Mouse (Mus musculus) frontal cortex, adult (tissue): ENCODE results near the gene Tjp1.
A peak's percentile ranks its signal among the peaks of the same experiment; 100 is the strongest.

Source experiments
- ATAC-seq: cut with Nextera tagmentation; 2 replicates; pipeline ENCODE4 v1.9.2; 2017; ENCODE audit warnings: mild to moderate bottlenecking, moderate library complexity, mixed read lengths; ENCODE audit not compliant: low TSS enrichment

The Tjp1 gene

GRCm38 (mm10) chr7:65489195-65489594 is 38.4 kb downstream of the Tjp1 start:
- ATAC-seq = no peak

GRCm38 (mm10) chr7:65486259-65486681 is 41.3 kb downstream of the Tjp1 start:
- no peak for ATAC-seq

- ATAC-seq = no peak
Observed at GRCm38 (mm10) chr7:65484170-65484778, 43.3 kb downstream of the Tjp1 start.

GRCm38 (mm10) chr7:65482216-65482615 is 45.4 kb downstream of the Tjp1 start:
- no peak for ATAC-seq

GRCm38 (mm10) chr7:65472048-65472447 is 55.5 kb downstream of the Tjp1 start:
- no peak for ATAC-seq

- peak; percentile 50; the same call in 1 of the 2 replicates for ATAC-seq
Observed at GRCm38 (mm10) chr7:65471406-65471805, 56.2 kb downstream of the Tjp1 start.

- peak; percentile 33; the same call in 1 of the 2 replicates for ATAC-seq
Observed at GRCm38 (mm10) chr7:65470214-65470613, 57.4 kb downstream of the Tjp1 start.

- ATAC-seq = peak; percentile 36; the same call in 1 of the 2 replicates
Observed at GRCm38 (mm10) chr7:65469666-65470065, 57.9 kb downstream of the Tjp1 start.

- no peak for ATAC-seq
Observed at GRCm38 (mm10) chr7:65468191-65468590, 59.4 kb downstream of the Tjp1 start.

- no peak for ATAC-seq
Observed at GRCm38 (mm10) chr7:65467306-65468021, 60.1 kb downstream of the Tjp1 start.

- no peak for ATAC-seq
Observed at GRCm38 (mm10) chr7:65466137-65466536, 61.4 kb downstream of the Tjp1 start.

- no peak for ATAC-seq
Observed at GRCm38 (mm10) chr7:65464518-65465037, 63.0 kb downstream of the Tjp1 start.

GRCm38 (mm10) chr7:65463438-65463837 is 64.1 kb downstream of the Tjp1 start:
- ATAC-seq = no peak

GRCm38 (mm10) chr7:65461412-65461811 is 66.2 kb downstream of the Tjp1 start:
- no peak for ATAC-seq

GRCm38 (mm10) chr7:65460196-65460595 is 67.4 kb downstream of the Tjp1 start:
- no peak for ATAC-seq

GRCm38 (mm10) chr7:65456031-65456430 is 71.5 kb downstream of the Tjp1 start:
- ATAC-seq = no peak

- no peak for ATAC-seq
Observed at GRCm38 (mm10) chr7:65455208-65455607, 72.4 kb downstream of the Tjp1 start.

GRCm38 (mm10) chr7:65454269-65454668 is 73.3 kb downstream of the Tjp1 start:
- ATAC-seq = peak; percentile 21; the same call in 1 of the 2 replicates

- no peak for ATAC-seq
Observed at GRCm38 (mm10) chr7:65452246-65452645, 75.3 kb downstream of the Tjp1 start.

- ATAC-seq = peak; percentile 66; the same call in 1 of the 2 replicates
Observed at GRCm38 (mm10) chr7:65450158-65450557, 77.4 kb downstream of the Tjp1 start.

- ATAC-seq = no peak
Observed at GRCm38 (mm10) chr7:65441505-65441904, 86.1 kb downstream of the Tjp1 start.

- ATAC-seq = no peak
Observed at GRCm38 (mm10) chr7:65439518-65439917, 88.1 kb downstream of the Tjp1 start.

GRCm38 (mm10) chr7:65438146-65438545 is 89.4 kb downstream of the Tjp1 start:
- ATAC-seq = no peak
